ENCODE assay signal across 8 mouse cellular contexts in the genomic region with DNA sequence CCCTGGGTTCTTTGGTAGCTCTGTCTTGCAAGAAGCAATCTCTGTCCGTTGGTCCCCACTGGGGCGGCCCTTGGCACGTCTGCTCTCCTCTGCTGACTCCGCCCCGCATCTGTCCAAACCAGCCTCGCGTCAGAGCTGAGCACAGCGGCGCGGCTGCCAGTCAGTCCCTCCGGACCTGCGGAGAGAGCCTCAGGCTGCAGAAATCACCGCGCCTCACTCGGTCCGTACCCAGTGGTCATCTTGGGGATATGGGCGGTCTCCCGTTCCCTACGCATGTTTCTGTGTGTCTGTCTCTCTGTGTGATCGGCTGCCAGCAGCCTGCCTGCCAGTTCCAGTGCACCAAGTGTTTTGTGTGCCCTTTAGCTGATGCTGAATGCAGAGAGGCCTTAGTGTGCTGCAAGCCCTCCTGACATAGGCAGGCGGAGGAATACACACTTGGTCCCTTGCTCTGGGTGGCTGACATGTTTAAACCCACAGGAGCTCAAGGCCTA. TPM values are rescaled to one million over a fixed set of nuclear protein-coding genes. Genes with fewer than 3 reads are reported as not detected.
DNase-seq lines count a peak whose midpoint lies in the region; ATAC-seq lines count a peak whose summit lies in the region.

A gene (plus strand): TSS at position 116 of the 491 bp plus-strand sequence.

- H3K36me3 ChIP-seq in embryonic facial prominence, embryonic 10.5 days (replicated peaks) = no peaks in the 10 kb centered on the region
- no peaks in the 10 kb centered on the region for H3K36me3 ChIP-seq in midbrain, embryonic 11.5 days (ENCODE audit: control insufficient read depth, insufficient read depth, low read length)
- H3K36me3 ChIP-seq in splenic B cell, adult 2 months (ENCODE audit: control insufficient read depth, insufficient read depth, low read length, poor library complexity, severe bottlenecking) = no peaks in the 10 kb centered on the region

- intact Hi-C loops in left cerebral cortex, postnatal 25 days (cut with DNase I) = no loop called here

- peak within 1 kb of the TSS; percentile 82 for H3K27ac ChIP-seq in embryonic facial prominence, embryonic 10.5 days (replicated peaks)
- peak within 1 kb of the TSS; percentile 73 for H3K27ac ChIP-seq in midbrain, embryonic 11.5 days (ENCODE audit: low read depth, low read length)

- ATAC-seq in midbrain, embryonic 11.5 days (ENCODE audit: low FRiP score) = peak; percentile 99
- ATAC-seq in megakaryocyte progenitor cell, adult 5-6 weeks (replicated peaks; ENCODE audit: poor library complexity) = no peak

- no peaks in the 10 kb centered on the region for H3K9me3 ChIP-seq in embryonic facial prominence, embryonic 10.5 days
- no peaks in the 10 kb centered on the region for H3K9me3 ChIP-seq in midbrain, embryonic 11.5 days (ENCODE audit: control insufficient read depth, low read length)

- H3K27me3 ChIP-seq in embryonic facial prominence, embryonic 10.5 days (replicated peaks; ENCODE audit: low read depth, poor library complexity, severe bottlenecking) = no peaks in the 10 kb centered on the region
- H3K27me3 ChIP-seq in midbrain, embryonic 11.5 days (ENCODE audit: control insufficient read depth, insufficient read depth, low read length) = no peaks in the 10 kb centered on the region
- no peaks in the 10 kb centered on the region for H3K27me3 ChIP-seq in splenic B cell, adult 2 months (ENCODE audit: control insufficient read depth, insufficient read depth, low read length, poor library complexity, severe bottlenecking)

- H3K4me3 ChIP-seq in embryonic facial prominence, embryonic 10.5 days = peak within 1 kb of the TSS; percentile 54
- H3K4me3 ChIP-seq in midbrain, embryonic 11.5 days (ENCODE audit: low read depth, low read length) = peak within 1 kb of the TSS; percentile 28

- peak within 1 kb of the TSS; percentile 43 for H3K4me2 ChIP-seq in midbrain, embryonic 11.5 days

- H3K4me1 ChIP-seq in embryonic facial prominence, embryonic 10.5 days = no peaks in the 10 kb centered on the region
- H3K4me1 ChIP-seq in midbrain, embryonic 11.5 days (ENCODE audit: control insufficient read depth, insufficient read depth, low read length) = no peaks in the 10 kb centered on the region

- H3K9ac ChIP-seq in midbrain, embryonic 11.5 days (ENCODE audit: low read length) = peak within 1 kb of the TSS; percentile 53

- WGBS in embryonic facial prominence, embryonic 10.5 days = 10% methylated on average over 21 of the region's 21 CpGs
- 6% methylated on average over 21 of the region's 21 CpGs for WGBS in midbrain, embryonic 11.5 days

- peak; percentile 68 for DNase-seq in adrenal gland, postnatal 14 days
- DNase-seq in embryonic facial prominence, embryonic 10.5 days (ENCODE audit: low spot score) = peak; percentile 75
- DNase-seq in heart, adult 11 months = peak; percentile 95
- DNase-seq in kidney, adult 18-20 months = peak; percentile 18
- peak; percentile 65 to 76 for DNase-seq in left cerebral cortex, postnatal 25 days (ENCODE audit: low spot score in 2 of 2)
- peak; percentile 94 for DNase-seq in midbrain, embryonic 11.5 days (ENCODE audit: low spot score, missing footprints)
- DNase-seq in splenic B cell, adult 2 months (ENCODE audit: low read depth, low spot score) = peak; percentile 0

RNA-seq across cellular contexts. Expression of the gene that starts here (rescaled TPM):
- total RNA-seq in adrenal gland, postnatal 14 days (2021) = 0.26 and 0.52 TPM in 2 replicates
- 0.06 and 0.15 TPM in 2 replicates for polyA plus RNA-seq in embryonic facial prominence, embryonic 10.5 days (2016; fragmentation: Nextera tagmentation; extraction: Ambion mirVana)
- total RNA-seq in left cerebral cortex, postnatal 25 days (2021) = 1 to 10 TPM; 4.5 to 4.9 TPM
- 0.44 and 0.63 TPM in 2 replicates for polyA plus RNA-seq in midbrain, embryonic 11.5 days (2014; fragmentation: Nextera tagmentation; extraction: Ambion mirVana)
- total RNA-seq in megakaryocyte progenitor cell, adult 5-6 weeks (2015) = not detected in 2 replicates
- 0.07 TPM in 1 of 2 replicates, not detected in the other for total RNA-seq in megakaryocyte progenitor cell, adult 5-6 weeks (2017)

Comparison
In these comparisons a context has a peak if more than half of its experiments do, and no peak if none do; other contexts are left out.
1. Peak in DNase-seq in adrenal gland, postnatal 14 days; RNA of the gene not detected or under 1 TPM.
2. Peak in DNase-seq, H3K4me3 ChIP-seq and H3K27ac ChIP-seq in embryonic facial prominence, embryonic 10.5 days; RNA of the gene not detected or under 1 TPM.
3. Peak in DNase-seq, ATAC-seq, H3K4me3 ChIP-seq, H3K27ac ChIP-seq, H3K9ac ChIP-seq and H3K4me2 ChIP-seq in midbrain, embryonic 11.5 days; RNA of the gene not detected or under 1 TPM.
4. DNase-seq: peak in every context shown above with its lines; median percentile 95 in heart, adult 11 months; 94 in midbrain, embryonic 11.5 days; 75 in embryonic facial prominence, embryonic 10.5 days; 70 in left cerebral cortex, postnatal 25 days; 68 in adrenal gland, postnatal 14 days; 18 in kidney, adult 18-20 months; 0 in splenic B cell, adult 2 months.